Comparison of ENCODE assay signal across 19 mouse cellular contexts in genomic region chr5:142848149-142848548, GRCm38 (mm10). TPM values are rescaled to one million over a fixed set of nuclear protein-coding genes. Genes with fewer than 3 reads are reported as not detected.
DNase-seq lines count a peak whose midpoint lies in the region; ATAC-seq and TF ChIP-seq lines count a peak whose summit lies in the region.
"Had no signal": no experiment of that assay in that cellular context is flagged by ENCODE, and none has a peak within 500 bp of the region (broad histone marks: within the 10 kb centered on the region; RNA-seq: fewer than 3 reads in every experiment).

No protein-coding gene starts in this region.

- H3K27ac ChIP-seq in heart, embryonic 13.5 days (replicated peaks), result no peak overlapping the region
- no peak overlapping the region for H3K27ac ChIP-seq in heart, adult 2 months
- H3K27ac ChIP-seq: embryonic facial prominence, embryonic 10.5 days; embryonic facial prominence, embryonic 12.5 days; forebrain, embryonic 13.5 days; forebrain, embryonic 15.5 days had no signal

- no peak overlapping the region for H3K4me2 ChIP-seq in heart, embryonic 13.5 days
- H3K4me2 ChIP-seq: embryonic facial prominence, embryonic 12.5 days; forebrain, embryonic 13.5 days; forebrain, embryonic 15.5 days had no signal

- intact Hi-C loops in heart, adult 2 months (cut with DNase I), result no loop called here

- no peak for ATAC-seq in heart, embryonic 13.5 days (ENCODE audit: extremely low read depth, insufficient number of reproducible peaks, low FRiP score, low TSS enrichment)
- ATAC-seq in G1E (ENCODE audit: extremely low read depth, insufficient number of reproducible peaks, low FRiP score, poor library complexity, severe bottlenecking), result peak; percentile 29; the same call in 1 of the 2 replicates
- ATAC-seq: forebrain, embryonic 13.5 days; forebrain, embryonic 15.5 days; forebrain, postnatal 0 days had no signal

- H3K36me3 ChIP-seq in heart, embryonic 13.5 days, result no peaks in the 10 kb centered on the region
- no peaks in the 10 kb centered on the region for H3K36me3 ChIP-seq in heart, adult 2 months (ENCODE audit: control insufficient read depth, insufficient read depth, low read length)
- H3K36me3 ChIP-seq in G1E (replicated peaks), result no peaks in the 10 kb centered on the region
- H3K36me3 ChIP-seq: embryonic facial prominence, embryonic 10.5 days; embryonic facial prominence, embryonic 12.5 days; forebrain, embryonic 15.5 days had no signal

- H3K9me3 ChIP-seq in heart, embryonic 13.5 days, result no peaks in the 10 kb centered on the region
- no peaks in the 10 kb centered on the region for H3K9me3 ChIP-seq in G1E (replicated peaks)
- H3K9me3 ChIP-seq: embryonic facial prominence, embryonic 10.5 days; embryonic facial prominence, embryonic 12.5 days; forebrain, embryonic 13.5 days; forebrain, embryonic 15.5 days had no signal

- DNase-seq in heart, adult 2 months, result no peak
- DNase-seq in G1E (ENCODE audit: low spot score) (no peak), MN1 (ENCODE audit: low spot score) (peak; percentile 30)
- DNase-seq in cerebellum, adult 9-11 months, result no peak
- DNase-seq in adrenal gland, adult (ENCODE audit: inconsistent age in 2 of 2, low spot score in 1 of 2), result no peak
- DNase-seq: adrenal gland, adult 8-10 months; adrenal gland, postnatal 14 days; adrenal gland, postnatal 36 days; cerebellum, adult 11 months; cerebellum, adult 18-20 months; cerebellum, adult 8-10 months; cerebellum, postnatal 10 days; cerebellum, postnatal 25 days; forebrain, postnatal 0 days had no signal

- no peak for TF ChIP-seq POLR2A in heart, adult 2 months (IDR thresholded peaks at IDR 0.05; ENCODE audit: insufficient read depth, low read depth, low read length)

- H3K4me3 ChIP-seq in heart, embryonic 13.5 days, result no peak overlapping the region
- H3K4me3 ChIP-seq in heart, adult 2 months, result no peak overlapping the region
- peak overlapping the region; percentile 57; the same call in 1 of the 2 replicates for H3K4me3 ChIP-seq in G1E (ENCODE audit: low read depth, low read length)
- H3K4me3 ChIP-seq: embryonic facial prominence, embryonic 10.5 days; embryonic facial prominence, embryonic 12.5 days; forebrain, embryonic 13.5 days; forebrain, embryonic 15.5 days had no signal

- 36% methylated on average over 3 of the region's 3 CpGs for WGBS in heart, embryonic 13.5 days
- WGBS in heart, adult 2 months, result 49% methylated on average over 3 of the region's 3 CpGs

- H3K27me3 ChIP-seq in heart, embryonic 13.5 days (replicated peaks), result no peaks in the 10 kb centered on the region
- H3K27me3 ChIP-seq in heart, adult 2 months (ENCODE audit: control insufficient read depth, insufficient read depth, low read length), result no peaks in the 10 kb centered on the region
- H3K27me3 ChIP-seq in G1E (ENCODE audit: insufficient read depth, low read length), result no peaks in the 10 kb centered on the region
- H3K27me3 ChIP-seq: embryonic facial prominence, embryonic 12.5 days; forebrain, embryonic 13.5 days; forebrain, embryonic 15.5 days had no signal

- H3K79me2 ChIP-seq in heart, adult 2 months (replicated peaks; ENCODE audit: control insufficient read depth, insufficient read depth, low read length), result no peaks in the 10 kb centered on the region

- TF ChIP-seq EP300 in heart, adult 2 months (IDR thresholded peaks at IDR 0.05; ENCODE audit: insufficient read depth, low read depth, low read length), result no peak

- 0 out of 2 replicates have a peak, but pooled peaks cover 3% of the 10 kb centered on the region for H3K4me1 ChIP-seq in heart, embryonic 13.5 days
- H3K4me1 ChIP-seq in heart, adult 2 months (ENCODE audit: control insufficient read depth, insufficient read depth, low read length), result no peaks in the 10 kb centered on the region
- peaks cover 57% of the 10 kb centered on the region for H3K4me1 ChIP-seq in G1E (ENCODE audit: insufficient read depth, low read depth, low read length)
- H3K4me1 ChIP-seq: embryonic facial prominence, embryonic 12.5 days; forebrain, embryonic 15.5 days had no signal

- TF ChIP-seq CTCF in heart, adult 2 months (IDR thresholded peaks at IDR 0.05), result no peak
- no peak for TF ChIP-seq CTCF in G1E (IDR thresholded peaks at IDR 0.05; ENCODE audit: low read depth, low read length)

- 0 out of 2 replicates have a peak overlapping the region, but pooled peaks have one; percentile 28 for H3K9ac ChIP-seq in heart, embryonic 13.5 days
- H3K9ac ChIP-seq in heart, adult 2 months (ENCODE audit: low read depth, low read length), result no peak overlapping the region
- H3K9ac ChIP-seq: embryonic facial prominence, embryonic 12.5 days; forebrain, embryonic 13.5 days; forebrain, embryonic 15.5 days; forebrain, postnatal 0 days had no signal

RNA-seq across cellular contexts. Expression of gene Tnrc18, which starts 30.7 kb away (rescaled TPM):
- polyA plus RNA-seq in heart, embryonic 13.5 days (2015; fragmentation: Nextera tagmentation; extraction: Ambion mirVana), result 15.9 and 18.6 TPM in 2 replicates
- total RNA-seq in heart, adult 2 months (2021), result 10 to 100 TPM; 49.7 to 60.3 TPM
- 15.1 and 18.5 TPM in 2 replicates for polyA plus RNA-seq in heart, adult 2 months (2012; rRNA removed)
- 30.2 and 36.3 TPM in 2 replicates for total RNA-seq in G1E (2014; fragmentation: Nextera tagmentation)
- 4.6 and 5.4 TPM in 2 replicates for total RNA-seq in G1E (2017)
- 81.6 and 90.7 TPM in 2 replicates for polyA plus RNA-seq in G1E (2012)

RNA-seq across cellular contexts. Expression of gene Fbxl18, which starts 47.1 kb away (rescaled TPM):
- polyA plus RNA-seq in heart, embryonic 13.5 days (2015; fragmentation: Nextera tagmentation; extraction: Ambion mirVana), result 8.7 and 9.5 TPM in 2 replicates
- total RNA-seq in heart, adult 2 months (2021), result 1 to 10 TPM; 4.0 to 4.5 TPM
- 6.9 and 7.6 TPM in 2 replicates for polyA plus RNA-seq in heart, adult 2 months (2012; rRNA removed)
- total RNA-seq in G1E (2014; fragmentation: Nextera tagmentation), result 10.8 and 16.2 TPM in 2 replicates
- total RNA-seq in G1E (2017), result 4.6 and 5.5 TPM in 2 replicates
- 14.8 and 21.3 TPM in 2 replicates for polyA plus RNA-seq in G1E (2012)

RNA-seq across cellular contexts. Expression of gene Actb, which starts 58.4 kb away (rescaled TPM):
- polyA plus RNA-seq in heart, embryonic 13.5 days (2015; fragmentation: Nextera tagmentation; extraction: Ambion mirVana), result 6,383 and 6,386 TPM in 2 replicates
- total RNA-seq in heart, adult 2 months (2021), result 100 to 1,000 TPM; 679 to 987 TPM
- polyA plus RNA-seq in heart, adult 2 months (2012; rRNA removed), result 1,148 and 1,181 TPM in 2 replicates
- total RNA-seq in G1E (2014; fragmentation: Nextera tagmentation) (5,110 and 5,465 TPM in 2 replicates), G1E (2017) (4,783 and 4,919 TPM in 2 replicates)
- polyA plus RNA-seq in G1E (2012), result 1,879 and 3,214 TPM in 2 replicates
